Mouse (Mus musculus): ENCODE results near the gene Acot2.

- TF ChIP-seq POLR2A (IDR thresholded peaks at IDR 0.05; ENCODE audit: insufficient read depth, low read depth, low read length) (no peak), CTCF (IDR thresholded peaks at IDR 0.05; ENCODE audit: insufficient read depth, low read depth, low read length) (no peak)
Observed at GRCm38 (mm10) chr12:84008729-84009128, 21.1 kb downstream of the Acot2 start.
